Mouse (Mus musculus) retina, postnatal 1 day (tissue): ENCODE results near the gene Pank4.

Source experiments
- DNase-seq: peaks from one replicate; pipeline ENCODE4 v3.0.0-alpha.2; 2012

Pank4 gene

GRCm38 (mm10) chr4:154943323-154944039 is 20.4 kb upstream of the Pank4 start:
- DNase-seq, result no peak

- peak; percentile 96 for DNase-seq
Observed at GRCm38 (mm10) chr4:154944121-154944590, 19.8 kb upstream of the Pank4 start.

- DNase-seq, result peak; percentile 95
Observed at GRCm38 (mm10) chr4:154946319-154946718, 17.6 kb upstream of the Pank4 start.

GRCm38 (mm10) chr4:154948066-154948939 is 15.6 kb upstream of the Pank4 start:
- DNase-seq, result peak; percentile 86

GRCm38 (mm10) chr4:154948940-154949588 is 14.9 kb upstream of the Pank4 start:
- DNase-seq, result no peak

- peak; percentile 80 for DNase-seq
Observed at GRCm38 (mm10) chr4:154949589-154949982, 14.3 kb upstream of the Pank4 start.

GRCm38 (mm10) chr4:154952461-154953241 is 11.3 kb upstream of the Pank4 start:
- DNase-seq, result peak; percentile 94

- peak; percentile 11 for DNase-seq
Observed at GRCm38 (mm10) chr4:154956604-154957003, 7.3 kb upstream of the Pank4 start.

GRCm38 (mm10) chr4:154957289-154957993 is 6.5 kb upstream of the Pank4 start:
- DNase-seq, result peak; percentile 61

- peak; percentile 99 for DNase-seq
Observed at GRCm38 (mm10) chr4:154958171-154958570, 5.8 kb upstream of the Pank4 start.

- DNase-seq, result no peak
Observed at GRCm38 (mm10) chr4:154958621-154959020, 5.3 kb upstream of the Pank4 start.

- DNase-seq, result no peak
Observed at GRCm38 (mm10) chr4:154960021-154960689, 3.8 kb upstream of the Pank4 start.

- peak; percentile 98 for DNase-seq
Observed at GRCm38 (mm10) chr4:154960690-154961225, 3.2 kb upstream of the Pank4 start, which contains the start of gene Hes5. Gene Hes5, plus strand, starts transcription at chr4:154960923.

GRCm38 (mm10) chr4:154961226-154961738 is 2.6 kb upstream of the Pank4 start:
- DNase-seq, result peak; percentile 73

- no peak for DNase-seq
Observed at GRCm38 (mm10) chr4:154961911-154962310, 2.0 kb upstream of the Pank4 start.

- DNase-seq, result no peak
Observed at GRCm38 (mm10) chr4:154962683-154963082, 1.2 kb upstream of the Pank4 start.

- no peak for DNase-seq
Observed at GRCm38 (mm10) chr4:154963190-154963836, 610 bp upstream of the Pank4 start.

GRCm38 (mm10) chr4:154964581-154965235 is 785 bp downstream of the Pank4 start:
- no peak for DNase-seq

GRCm38 (mm10) chr4:154965856-154966255 is 1.9 kb downstream of the Pank4 start:
- DNase-seq, result no peak
